Mouse (Mus musculus) lung, embryonic 14.5 days (tissue): ENCODE data around the gene 1700028J19Rik. TPM values are rescaled to one million over a fixed set of nuclear protein-coding genes. Genes with fewer than 3 reads are reported as not detected.

Experiments used
- polyA plus RNA-seq: library from polyadenylated mRNA; unstranded; fragments of >200 nt; fragmentation: Nextera tagmentation; extraction: Ambion mirVana; gene quantifications from 2 replicates; pipeline ENCODE4 v1.2.1, GENCODE M21; 2014

The 1700028J19Rik gene
- polyA plus RNA-seq, 1 experiment from 2014 or later = 1.5 TPM

Other genes with a start within 250 kb of the 1700028J19Rik start
- not detected in 2 replicates for gene Klk1b26, start 234.5 kb downstream of the 1700028J19Rik start, polyA plus RNA-seq
- gene Klk1b27, start 194.4 kb downstream of the 1700028J19Rik start, polyA plus RNA-seq = not detected in 2 replicates
- gene Klk1b21, start 144.4 kb downstream of the 1700028J19Rik start, polyA plus RNA-seq = not detected in 2 replicates
- gene Klk1b22, start 134.0 kb downstream of the 1700028J19Rik start, polyA plus RNA-seq = not detected in 2 replicates
- not detected in 2 replicates for gene Klk1b16, start 109.9 kb downstream of the 1700028J19Rik start, polyA plus RNA-seq
- gene Klk1b24, start 58.5 kb downstream of the 1700028J19Rik start, polyA plus RNA-seq = not detected in 2 replicates
- gene Klk1b3, start 48.5 kb downstream of the 1700028J19Rik start, polyA plus RNA-seq = not detected in 2 replicates
- gene Klk1b4, start 39.3 kb downstream of the 1700028J19Rik start, polyA plus RNA-seq = not detected in 2 replicates
- gene Klk1b5, start 30.8 kb downstream of the 1700028J19Rik start, polyA plus RNA-seq = not detected in 2 replicates
- gene Klk1, start 21.3 kb downstream of the 1700028J19Rik start, polyA plus RNA-seq = 0.20 and 0.26 TPM in 2 replicates
- not detected in 2 replicates for gene Gm36864, start 10.5 kb downstream of the 1700028J19Rik start, polyA plus RNA-seq
- 142 and 146 TPM in 2 replicates for gene 2410002F23Rik, start within 50 bp of the 1700028J19Rik start, polyA plus RNA-seq
- gene Acp4, start 10.7 kb upstream of the 1700028J19Rik start, polyA plus RNA-seq = 0.11 TPM in 1 of 2 replicates, not detected in the other
- not detected in 2 replicates for gene Gm15517, start 14.8 kb upstream of the 1700028J19Rik start, polyA plus RNA-seq
- 1.8 TPM in 2 replicates for gene Clec11a, start 60.2 kb upstream of the 1700028J19Rik start, polyA plus RNA-seq
- gene Shank1, start 63.6 kb upstream of the 1700028J19Rik start, polyA plus RNA-seq = 1.3 and 1.6 TPM in 2 replicates
- gene Syt3, start 137.4 kb upstream of the 1700028J19Rik start, polyA plus RNA-seq = 2.0 and 2.9 TPM in 2 replicates
- gene 1700008O03Rik, start 139.1 kb upstream of the 1700028J19Rik start, polyA plus RNA-seq = 0.71 and 1.2 TPM in 2 replicates
- gene Lrrc4b, start 182.3 kb upstream of the 1700028J19Rik start, polyA plus RNA-seq = 1.5 TPM in 2 replicates
- 0.28 TPM in 1 of 2 replicates, not detected in the other for gene Aspdh, start 218.7 kb upstream of the 1700028J19Rik start, polyA plus RNA-seq
- 82.7 and 87.6 TPM in 2 replicates for gene Josd2, start 221.3 kb upstream of the 1700028J19Rik start, polyA plus RNA-seq
- 122 and 133 TPM in 2 replicates for gene Emc10, start 249.8 kb upstream of the 1700028J19Rik start, polyA plus RNA-seq
- 9.1 and 11.3 TPM in 2 replicates for gene Fam71e1, start 249.9 kb upstream of the 1700028J19Rik start, polyA plus RNA-seq